Mouse (Mus musculus) liver, embryonic 15.5 days (tissue): ENCODE measurements around the gene Yipf4. TPM values are rescaled to one million over a fixed set of nuclear protein-coding genes. Genes with fewer than 3 reads are reported as not detected.
"Not testable (repeated sequence)": the region's sequence is repeated elsewhere in the genome, so short reads cannot be mapped to it uniquely, and the experiment has no call there.

Experiments
- ATAC-seq: fragments of 200-750 bp; cut with Nextera tagmentation; 2 replicates; pipeline ENCODE4 v1.8.0; 2017; ENCODE audit warnings: moderate number of reproducible peaks, mild to moderate bottlenecking, moderate library complexity; ENCODE audit not compliant: insufficient read depth
- H3K27ac ChIP-seq: fragments of 300-500 bp; sonication (generic); replicated peaks from 2 replicates; pipeline ENCODE4 v1.5.1; 2015; ENCODE audit warnings: mild to moderate bottlenecking, inconsistent platforms
- H3K27me3 ChIP-seq: fragments of 300-500 bp; sonication (generic); 2 replicates; pipeline ENCODE4 v1.6.1; 2015; ENCODE audit warnings: mild to moderate bottlenecking, inconsistent platforms
- H3K36me3 ChIP-seq: fragments of 300-500 bp; sonication (generic); replicated peaks from 2 replicates; pipeline ENCODE4 v1.6.1; 2015; ENCODE audit warnings: moderate library complexity, mild to moderate bottlenecking, inconsistent platforms
- H3K4me1 ChIP-seq: fragments of 300-500 bp; sonication (generic); replicated peaks from 2 replicates; pipeline ENCODE4 v1.6.1; 2015; ENCODE audit warnings: inconsistent platforms
- H3K4me2 ChIP-seq: fragments of 300-500 bp; sonication (generic); 2 replicates; pipeline ENCODE4 v1.6.1; 2015; ENCODE audit warnings: moderate library complexity, mild to moderate bottlenecking, inconsistent platforms
- H3K4me3 ChIP-seq: fragments of 300-500 bp; sonication (generic); replicated peaks from 2 replicates; pipeline ENCODE4 v1.5.1; 2015; ENCODE audit warnings: mild to moderate bottlenecking, inconsistent platforms
- H3K9ac ChIP-seq: fragments of 300-500 bp; sonication (generic); 2 replicates; pipeline ENCODE4 v1.6.1; 2015; ENCODE audit warnings: moderate library complexity, mild to moderate bottlenecking, inconsistent platforms
- H3K9me3 ChIP-seq: fragments of 300-500 bp; sonication (generic); replicated peaks from 2 replicates; pipeline ENCODE4 v1.6.1; 2016; ENCODE audit warnings: inconsistent platforms
- WGBS: fragments of 180-500 bp; shearing (Covaris S2); methylation state at CpG from one replicate; pipeline ENCODE4 v1.1.7; 2015; ENCODE audit warnings: mixed read lengths; ENCODE audit not compliant: insufficient replicate concordance; 5-methylcytosine and 5-hydroxymethylcytosine counted together
- polyA plus RNA-seq: library from polyadenylated mRNA; unstranded; fragments of >200 nt; fragmentation: Nextera tagmentation; extraction: Ambion mirVana; gene quantifications from 2 replicates; pipeline ENCODE4 v1.2.1, GENCODE M21; 2015

Gene Yipf4
- polyA plus RNA-seq, 1 experiment from 2014 or later: 74.2 TPM

DNA sequence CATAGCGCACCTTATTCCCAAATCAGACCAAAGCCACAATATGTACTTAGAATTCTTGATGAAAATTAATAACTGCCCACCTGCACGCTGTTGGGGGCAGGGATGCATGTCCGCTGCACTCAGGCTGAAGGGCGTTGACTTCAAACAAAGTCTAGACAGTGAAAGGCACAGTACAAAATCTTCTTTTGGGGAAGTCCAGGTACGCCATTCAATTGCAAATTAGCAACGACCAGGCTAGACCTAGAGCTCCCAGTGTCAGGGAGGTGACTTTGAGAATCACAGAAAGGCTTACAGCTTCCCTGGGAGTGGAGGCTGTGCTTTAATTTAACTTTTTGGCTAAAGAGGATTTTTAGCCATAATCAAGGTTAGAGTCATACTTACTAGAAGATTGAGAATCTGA, 19.2 kb upstream of the Yipf4 start:
- WGBS: 66% methylated on average over 6 of the region's 6 CpGs
- ATAC-seq, H3K4me1 ChIP-seq, H3K27ac ChIP-seq, H3K36me3 ChIP-seq, H3K9ac ChIP-seq, H3K27me3 ChIP-seq, H3K4me3 ChIP-seq, H3K4me2 ChIP-seq, H3K9me3 ChIP-seq: not testable (repeated sequence)

- no peak overlapping the region for H3K4me3 ChIP-seq
- no peaks in the 10 kb centered on the region for H3K36me3 ChIP-seq
- no peaks in the 10 kb centered on the region for H3K9me3 ChIP-seq
- no peak overlapping the region for H3K4me2 ChIP-seq
- no peak for ATAC-seq
- H3K27me3 ChIP-seq: no peaks in the 10 kb centered on the region
- no peaks in the 10 kb centered on the region for H3K4me1 ChIP-seq
- no peak overlapping the region for H3K9ac ChIP-seq
- WGBS: 67% methylated on average over 14 of the region's 14 CpGs
- no peak overlapping the region for H3K27ac ChIP-seq
Measured at GRCm38 (mm10) chr17:74480361-74481069, 8.8 kb upstream of the Yipf4 start.

DNA sequence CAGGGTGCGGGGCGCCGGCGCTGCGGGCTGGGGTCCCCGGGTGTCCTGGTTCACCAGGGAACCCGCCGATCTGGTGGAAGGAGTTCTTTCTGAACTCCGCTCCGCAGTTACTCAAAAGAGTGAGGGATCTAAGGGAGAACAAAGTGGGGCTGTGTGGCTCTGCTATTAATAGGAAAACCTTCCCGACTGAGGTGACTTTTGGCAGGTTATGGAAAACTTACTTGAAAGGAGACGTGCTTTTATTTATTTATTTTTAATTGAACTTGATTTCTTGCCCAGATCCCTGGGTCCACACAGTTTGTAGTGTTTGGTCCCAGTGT, 568 bp downstream of the Yipf4 start:
- ATAC-seq: no peak
- Histone ChIP-seq H3K4me1 (peaks cover 18% of the 10 kb centered on the region), H3K27me3 (peaks cover 7% of the 10 kb centered on the region; the same call in 1 of the 2 replicates), H3K9me3 (no peaks in the 10 kb centered on the region), H3K4me2 (peak overlapping the region; percentile 70), H3K36me3 (peaks cover 30% of the 10 kb centered on the region), H3K4me3 (peak overlapping the region; percentile 98), H3K9ac (peak overlapping the region; percentile 96), H3K27ac (peak overlapping the region; percentile 99)
- under 1% methylated on average over 12 of the region's 12 CpGs for WGBS

DNA sequence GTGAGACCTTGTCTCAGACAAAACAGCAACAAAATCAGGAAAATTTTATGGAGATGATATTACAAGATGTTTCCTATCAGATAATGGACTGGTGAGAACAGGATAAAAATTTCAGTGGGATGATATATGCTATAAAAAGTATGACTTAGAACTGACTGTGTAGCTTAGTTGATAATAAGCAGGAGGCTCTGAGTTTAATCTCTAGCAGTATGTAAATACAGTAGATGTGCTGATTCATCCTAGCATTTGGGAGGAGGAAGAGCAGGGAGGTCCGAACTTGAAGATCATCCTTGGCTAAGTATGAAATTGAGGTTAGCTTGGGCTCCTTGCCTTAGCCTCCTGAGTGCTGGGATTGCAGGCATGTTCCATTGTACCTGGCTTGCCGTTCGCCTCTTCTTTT, 2.3 kb downstream of the Yipf4 start:
- Histone ChIP-seq H3K9me3 (no peaks in the 10 kb centered on the region), H3K36me3 (peaks cover 45% of the 10 kb centered on the region), H3K4me3 (peak overlapping the region; percentile 98), H3K27ac (peak overlapping the region; percentile 99), H3K27me3 (peaks cover 3% of the 10 kb centered on the region; the same call in 1 of the 2 replicates), H3K4me1 (peaks cover 18% of the 10 kb centered on the region), H3K9ac (0 out of 2 replicates have a peak overlapping the region, but pooled peaks have one; percentile 40), H3K4me2 (peak overlapping the region; percentile 70)
- peak; percentile 49 for ATAC-seq
- 67% methylated on average over 3 of the region's 3 CpGs for WGBS

DNA sequence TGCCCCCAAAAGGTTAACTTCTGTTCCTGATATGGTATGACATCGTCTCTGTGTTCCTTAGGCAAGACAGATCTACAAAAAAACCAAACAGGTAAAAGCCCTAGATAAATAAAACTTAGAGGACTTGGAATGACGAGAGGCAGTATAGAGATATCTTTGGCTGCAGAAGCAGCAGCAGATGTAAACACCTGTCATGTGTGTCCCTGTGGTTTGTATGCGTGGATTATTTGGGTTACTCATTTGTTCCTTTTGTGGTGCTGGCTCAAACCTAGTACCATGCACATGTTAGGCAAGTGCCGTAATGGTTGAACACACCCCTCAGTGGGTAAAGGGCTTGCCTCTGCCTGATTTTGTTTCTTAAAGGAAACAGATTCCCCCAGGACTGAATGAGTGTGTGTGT, 10.9 kb downstream of the Yipf4 start:
- Histone ChIP-seq H3K4me3 (no peak overlapping the region), H3K4me1 (no peaks in the 10 kb centered on the region), H3K27ac (no peak overlapping the region), H3K9ac (no peak overlapping the region), H3K36me3 (peaks cover 54% of the 10 kb centered on the region), H3K27me3 (no peaks in the 10 kb centered on the region), H3K4me2 (no peak overlapping the region), H3K9me3 (no peaks in the 10 kb centered on the region)
- 77% methylated on average over 4 of the region's 4 CpGs for WGBS
- no peak for ATAC-seq

DNA sequence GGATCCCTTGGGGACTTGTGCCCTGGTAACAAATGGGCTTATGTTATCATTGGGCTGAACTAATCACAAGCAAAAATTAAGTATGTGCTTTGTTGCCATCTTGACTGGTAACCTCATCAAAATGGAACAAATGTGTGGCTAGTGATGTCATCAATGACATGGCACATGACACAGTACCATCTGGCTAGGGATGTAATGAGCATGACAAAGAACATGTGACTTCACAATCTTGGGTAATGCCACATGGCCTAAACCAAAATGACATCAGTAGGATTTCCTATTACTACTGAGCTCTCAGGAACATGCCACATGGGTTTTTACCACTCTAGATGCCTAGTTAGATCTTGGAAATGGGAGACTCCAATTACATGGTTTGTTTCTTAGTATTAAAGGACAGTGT, 11.8 kb downstream of the Yipf4 start:
- Histone ChIP-seq H3K9me3 (no peaks in the 10 kb centered on the region), H3K27me3 (no peaks in the 10 kb centered on the region), H3K4me1 (no peaks in the 10 kb centered on the region), H3K4me2 (no peak overlapping the region), H3K9ac (no peak overlapping the region), H3K4me3 (no peak overlapping the region), H3K36me3 (peaks cover 45% of the 10 kb centered on the region), H3K27ac (no peak overlapping the region)
- no peak for ATAC-seq

DNA sequence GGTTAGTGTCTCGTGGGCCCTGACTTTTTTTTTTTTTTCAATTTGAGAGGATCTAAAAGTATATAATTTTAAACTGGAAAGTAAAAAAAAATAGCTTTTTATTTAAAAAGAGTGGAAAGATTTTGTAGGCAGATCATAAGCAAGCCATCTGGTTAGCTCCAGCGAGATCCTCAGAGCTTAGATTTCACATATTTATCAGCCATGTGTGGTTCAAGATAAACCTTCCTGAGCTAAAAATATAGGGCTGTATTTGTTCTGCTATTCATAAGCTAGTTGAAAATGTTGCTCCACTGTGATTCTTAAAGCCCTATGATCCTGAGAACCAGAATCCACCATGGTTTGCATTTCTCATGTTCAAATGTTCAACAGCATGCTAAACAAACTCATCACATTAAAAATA, 18.6 kb downstream of the Yipf4 start:
- no peak overlapping the region for H3K4me3 ChIP-seq
- ATAC-seq: no peak
- H3K27ac ChIP-seq: no peak overlapping the region
- H3K36me3 ChIP-seq: no peaks in the 10 kb centered on the region
- no peaks in the 10 kb centered on the region for H3K9me3 ChIP-seq
- no peaks in the 10 kb centered on the region for H3K4me1 ChIP-seq
- H3K9ac ChIP-seq: no peak overlapping the region
- 29% methylated on average over 2 of the region's 2 CpGs for WGBS
- H3K4me2 ChIP-seq: no peak overlapping the region
- H3K27me3 ChIP-seq: no peaks in the 10 kb centered on the region

DNA sequence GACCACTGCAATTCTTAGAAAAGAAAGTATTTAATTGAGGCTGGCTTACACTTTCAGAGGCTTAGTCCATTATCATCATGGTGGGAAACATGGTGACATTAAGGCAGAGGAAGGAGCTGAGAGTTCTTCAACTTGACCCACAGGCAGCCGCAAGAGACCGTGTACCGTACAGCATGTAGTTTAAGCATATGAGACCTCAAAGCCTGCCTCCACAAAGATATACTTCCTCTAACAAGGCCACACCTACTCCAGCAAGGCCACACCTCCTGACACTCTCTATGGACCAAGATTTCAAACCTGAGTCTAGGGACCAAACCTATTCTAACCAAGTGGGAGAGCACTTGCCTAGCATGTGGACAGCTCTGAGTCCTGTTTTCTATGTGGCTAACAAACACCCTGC, 19.3 kb downstream of the Yipf4 start:
- 47% methylated on average over 3 of the region's 3 CpGs for WGBS
- H3K9me3 ChIP-seq: no peaks in the 10 kb centered on the region
- H3K27me3 ChIP-seq: no peaks in the 10 kb centered on the region
- no peak for ATAC-seq
- no peak overlapping the region for H3K9ac ChIP-seq
- H3K4me1 ChIP-seq: no peaks in the 10 kb centered on the region
- no peaks in the 10 kb centered on the region for H3K36me3 ChIP-seq
- H3K4me2 ChIP-seq: no peak overlapping the region
- H3K4me3 ChIP-seq: no peak overlapping the region
- no peak overlapping the region for H3K27ac ChIP-seq

- no peak overlapping the region for H3K4me2 ChIP-seq
- H3K9ac ChIP-seq: no peak overlapping the region
- no peaks in the 10 kb centered on the region for H3K27me3 ChIP-seq
- H3K36me3 ChIP-seq: no peaks in the 10 kb centered on the region
- 35% methylated on average over 2 of the region's 2 CpGs for WGBS
- no peak for ATAC-seq
- no peaks in the 10 kb centered on the region for H3K4me1 ChIP-seq
- H3K27ac ChIP-seq: no peak overlapping the region
- H3K4me3 ChIP-seq: no peak overlapping the region
- H3K9me3 ChIP-seq: no peaks in the 10 kb centered on the region
Measured at GRCm38 (mm10) chr17:74512308-74512707, 23.0 kb downstream of the Yipf4 start.

DNA sequence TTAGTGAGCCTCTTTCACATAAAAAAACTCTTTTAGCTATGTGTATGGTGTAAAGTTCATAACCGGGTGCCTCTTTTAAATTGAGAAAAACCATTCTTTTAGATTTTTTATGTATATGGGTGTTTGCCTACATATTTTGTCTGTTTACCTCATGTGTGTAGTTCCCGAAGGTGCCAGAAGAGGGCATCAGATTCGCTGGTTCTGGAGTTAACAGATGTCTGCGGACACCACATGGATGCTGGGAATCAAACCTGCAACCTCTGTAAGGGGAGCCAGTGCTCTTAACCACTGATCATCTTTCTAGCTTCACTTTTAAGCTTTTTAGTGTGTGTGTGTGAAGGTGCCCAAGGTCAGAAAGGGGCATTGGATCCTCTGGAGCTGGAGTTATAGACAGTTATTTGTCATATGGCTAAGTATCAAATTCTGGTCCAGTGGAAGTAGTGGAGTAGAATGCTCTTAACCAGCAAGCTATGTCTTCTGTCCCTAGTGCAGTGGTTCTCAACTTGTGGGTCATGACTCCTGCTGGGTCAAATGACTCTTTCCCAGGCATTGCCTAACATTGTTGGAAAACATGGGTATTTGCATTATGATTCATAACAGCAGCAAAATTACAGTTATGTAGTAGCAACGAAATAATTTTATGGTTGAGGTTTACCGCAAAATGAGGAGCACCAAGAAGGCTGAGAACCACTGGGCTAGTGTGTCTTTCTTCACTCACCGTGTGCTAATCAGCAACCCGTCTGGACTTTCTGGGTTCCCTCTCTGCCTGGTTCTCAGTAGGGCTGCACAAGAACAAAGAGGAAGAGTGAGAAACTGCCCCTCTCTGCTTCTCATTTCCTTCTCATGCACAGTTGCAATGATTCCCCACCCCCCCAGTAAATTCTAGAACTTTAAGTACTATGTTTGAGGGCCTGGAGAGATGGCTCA, 33.8 kb downstream of the Yipf4 start:
- Histone ChIP-seq H3K4me2 (no peak overlapping the region), H3K27ac (0 out of 2 replicates have a peak overlapping the region, but pooled peaks have one; percentile 29), H3K36me3 (no peaks in the 10 kb centered on the region), H3K27me3 (no peaks in the 10 kb centered on the region), H3K4me1 (peaks cover 19% of the 10 kb centered on the region), H3K9ac (no peak overlapping the region), H3K9me3 (no peaks in the 10 kb centered on the region), H3K4me3 (no peak overlapping the region)
- WGBS: 64% methylated on average over 8 of the region's 8 CpGs
- no peak for ATAC-seq

DNA sequence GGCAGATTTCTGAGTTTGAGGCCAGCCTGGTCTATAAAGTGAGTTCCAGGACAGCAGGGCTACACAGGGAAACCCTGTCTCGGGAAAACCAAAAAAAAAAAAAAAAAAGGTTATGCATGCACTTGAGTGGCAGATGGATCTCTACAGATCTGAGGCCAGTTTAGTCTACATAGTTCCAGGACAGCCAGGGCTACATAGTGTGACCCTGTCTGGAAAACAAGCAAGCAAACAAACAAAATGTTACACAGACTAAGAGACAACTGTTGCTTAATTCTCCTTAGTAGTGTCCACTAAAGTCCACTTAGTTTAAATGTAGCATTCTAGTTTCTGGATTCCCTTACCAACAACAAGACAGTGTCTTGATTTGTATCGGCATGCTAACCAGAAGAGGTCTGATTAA, 36.8 kb downstream of the Yipf4 start:
- H3K4me2 ChIP-seq: no peak overlapping the region
- 67% methylated on average over 2 of the region's 2 CpGs for WGBS
- no peak overlapping the region for H3K4me3 ChIP-seq
- peaks cover 33% of the 10 kb centered on the region for H3K4me1 ChIP-seq
- no peak overlapping the region for H3K27ac ChIP-seq
- H3K9ac ChIP-seq: no peak overlapping the region
- H3K9me3 ChIP-seq: no peaks in the 10 kb centered on the region
- no peaks in the 10 kb centered on the region for H3K36me3 ChIP-seq
- no peaks in the 10 kb centered on the region for H3K27me3 ChIP-seq
- no peak for ATAC-seq
